Mouse (Mus musculus): ENCODE measurements around the gene Rnf17. TPM values are rescaled to one million over a fixed set of nuclear protein-coding genes. Genes with fewer than 3 reads are reported as not detected.
A peak's percentile ranks its signal among the peaks of the same experiment; 100 is the strongest.

Rnf17 gene
- 46.4 and 49.8 TPM in 2 replicates for total RNA-seq (2012; rRNA removed)
- polyA plus RNA-seq (2012; ENCODE audit: insufficient read depth in 1 of 2, insufficient read length in 2 of 2, low read depth in 1 of 2, low replicate concordance in 2 of 2, missing spikeins in 1 of 2): 100 to 1,000 TPM in 1 of 2 experiments, 10 to 100 TPM in 1; 37.0 to 183 TPM

DNA sequence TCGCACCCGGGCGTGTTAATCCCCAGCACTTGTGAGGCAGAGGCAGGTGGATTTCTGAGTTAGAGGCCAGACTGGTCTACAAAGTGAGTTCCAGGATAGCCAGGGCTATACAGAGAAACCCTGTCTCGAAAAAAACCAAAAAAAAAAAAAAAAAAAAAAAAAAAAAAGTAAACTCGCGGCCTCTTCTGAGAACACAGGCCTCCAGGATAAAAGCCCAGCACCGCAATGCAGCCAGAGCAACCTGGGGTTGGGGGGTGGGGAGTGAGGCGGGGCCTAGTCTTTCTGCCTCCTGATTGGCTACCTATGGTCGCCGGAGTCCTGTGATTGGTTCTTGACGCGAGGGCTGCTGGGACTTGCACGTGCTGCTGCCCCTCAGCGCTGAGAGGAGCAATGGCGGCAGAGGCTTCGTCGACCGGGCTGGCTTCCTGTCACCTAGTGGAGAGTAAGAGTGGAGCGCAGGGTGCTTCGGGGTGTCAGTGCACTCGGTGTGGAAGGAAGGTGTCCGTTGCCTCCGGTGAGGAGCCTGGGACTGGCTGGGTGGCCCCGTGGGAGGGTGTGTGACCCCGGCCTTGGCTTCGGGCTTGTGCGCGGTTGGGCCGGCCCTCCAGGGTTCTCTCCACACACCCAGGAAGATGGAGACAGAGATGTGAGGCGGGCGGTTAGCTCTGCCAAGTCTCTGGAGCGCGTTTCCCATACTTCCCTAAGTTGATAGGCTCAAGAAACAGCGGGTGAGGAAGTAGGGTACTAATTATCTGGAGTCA, at the start of gene Rnf17:
Gene Rnf17 (plus strand): TSS at position 271 of the 761 bp plus-strand sequence.
- H3K9ac ChIP-seq (ENCODE audit: control insufficient read depth, low read depth, low read length, poor library complexity, severe bottlenecking): peak within 1 kb of the TSS; percentile 70
- H3K4me3 ChIP-seq (ENCODE audit: control insufficient read depth in 1 of 2, insufficient read depth in 1 of 2, low read depth in 2 of 2, low read length in 2 of 2): peak within 1 kb of the TSS; percentile 75 to 78
- TF ChIP-seq RCOR1 (IDR thresholded peaks at IDR 0.05; ENCODE audit: low read depth, low read length) (no peak; the same call in 1 of the 2 replicates), NELFE (IDR thresholded peaks at IDR 0.05; ENCODE audit: low read depth, low read length) (peak; percentile 81), EP300 (IDR thresholded peaks at IDR 0.05; ENCODE audit: low read depth in 1 of 2, low read length in 2 of 2) (peak in 1 of 2 experiments; percentile 56; a peak in 2 of 4 replicates), MEF2A (IDR thresholded peaks at IDR 0.05; ENCODE audit: extremely low read depth, insufficient replicate concordance, low read depth, low read length, poor library complexity, severe bottlenecking) (no peak), TCF12 (IDR thresholded peaks at IDR 0.05; ENCODE audit: low read depth, low read length) (no peak), RAD21 (IDR thresholded peaks at IDR 0.05; ENCODE audit: low read depth, low read length) (no peak), GABPA (IDR thresholded peaks at IDR 0.05; ENCODE audit: low read depth, low read length) (no peak), JUND (IDR thresholded peaks at IDR 0.05; ENCODE audit: low read depth, low read length) (no peak), ZNF384 (IDR thresholded peaks at IDR 0.05; ENCODE audit: low read depth, low read length) (peak; percentile 89), UBTF (IDR thresholded peaks at IDR 0.05; ENCODE audit: borderline replicate concordance, insufficient read depth, low read depth, low read length) (0 out of 2 replicates have a peak, but pooled peaks have one; percentile 63), ZKSCAN1 (IDR thresholded peaks at IDR 0.05; ENCODE audit: low read depth, low read length) (no peak; the same call in 1 of the 2 replicates), SIN3A (IDR thresholded peaks at IDR 0.05; ENCODE audit: low read length) (peak; percentile 68; the same call in 1 of the 2 replicates), ZMIZ1 (IDR thresholded peaks at IDR 0.05; ENCODE audit: low read depth, low read length) (no peak; the same call in 1 of the 2 replicates), MAZ (IDR thresholded peaks at IDR 0.05; ENCODE audit: low read depth, low read length) (no peak; the same call in 1 of the 2 replicates), MYB (IDR thresholded peaks at IDR 0.05; ENCODE audit: low read depth, low read length) (no peak), TBP (IDR thresholded peaks at IDR 0.05; ENCODE audit: low read depth, low read length) (peak; percentile 64; the same call in 1 of the 2 replicates), ELF1 (IDR thresholded peaks at IDR 0.05; ENCODE audit: low read depth, low read length) (peak; percentile 35; the same call in 1 of the 2 replicates), NRF1 (IDR thresholded peaks at IDR 0.05; ENCODE audit: insufficient read depth, low read depth, low read length, poor library complexity, severe bottlenecking) (0 out of 2 replicates have a peak, but pooled peaks have one; percentile 14), USF2 (IDR thresholded peaks at IDR 0.05; ENCODE audit: borderline replicate concordance in 1 of 2, insufficient read depth in 1 of 2, low read depth in 1 of 2, low read length in 2 of 2) (no peak), ZC3H11A (IDR thresholded peaks at IDR 0.05; ENCODE audit: low read depth, low read length) (no peak), MYC (IDR thresholded peaks at IDR 0.05; ENCODE audit: low read depth, low read length) (peak; percentile 86), CHD1 (IDR thresholded peaks at IDR 0.05; ENCODE audit: low read depth, low read length) (no peak), POLR2AphosphoS2 (IDR thresholded peaks at IDR 0.05; ENCODE audit: low read length) (peak; percentile 71; the same call in 1 of the 2 replicates), MAFK (IDR thresholded peaks at IDR 0.05; ENCODE audit: borderline replicate concordance, low read depth, low read length) (no peak), KAT2A (conservative IDR thresholded peaks at IDR 0.05; ENCODE audit: low read depth, low read length) (0 out of 2 replicates have a peak, but pooled peaks have one; percentile 14), E2F4 (IDR thresholded peaks at IDR 0.05; ENCODE audit: borderline replicate concordance, low read depth, low read length) (no peak), TAL1 (IDR thresholded peaks at IDR 0.05; ENCODE audit: low read length) (no peak), SMC3 (IDR thresholded peaks at IDR 0.05; ENCODE audit: low read depth, low read length) (no peak), POLR2A (IDR thresholded peaks at IDR 0.05; ENCODE audit: control insufficient read depth in 1 of 2, insufficient read depth in 1 of 2, low read depth in 1 of 2, low read length in 2 of 2, poor library complexity in 1 of 2) (peak; percentile 82 to 84), MXI1 (IDR thresholded peaks at IDR 0.05; ENCODE audit: low read depth, low read length) (peak; percentile 86), MAX (IDR thresholded peaks at IDR 0.05; ENCODE audit: low read length) (peak; percentile 97), ETS1 (IDR thresholded peaks at IDR 0.05; ENCODE audit: low read depth, low read length) (no peak), HCFC1 (IDR thresholded peaks at IDR 0.05; ENCODE audit: low read depth, low read length) (peak; percentile 71; the same call in 1 of the 2 replicates), GATA1 (IDR thresholded peaks at IDR 0.05; ENCODE audit: low read depth, low read length) (0 out of 2 replicates have a peak, but pooled peaks have one; percentile 18)

More for the DNA sequence above, at the start of gene Rnf17:
- DNase-seq (ENCODE audit: low read depth, low spot score): peak; percentile 97
- H3K36me3 ChIP-seq (ENCODE audit: control insufficient read depth in 1 of 2, insufficient read depth in 2 of 2, low read length in 2 of 2): peaks cover 13 to 18% of the 10 kb centered on the region in 2 experiments
- H3K27me3 ChIP-seq (ENCODE audit: control insufficient read depth in 1 of 2, insufficient read depth in 2 of 2, low read length in 2 of 2): no peaks in the 10 kb centered on the region
- peaks cover 14% of the 10 kb centered on the region for H3K79me2 ChIP-seq (ENCODE audit: control insufficient read depth, insufficient read depth, low read length, poor library complexity)
- no peaks in the 10 kb centered on the region; a peak in 1 of 4 replicates for H3K4me1 ChIP-seq (ENCODE audit: control insufficient read depth in 1 of 2, insufficient read depth in 2 of 2, low read length in 2 of 2)
- no peaks in the 10 kb centered on the region for H3K9me3 ChIP-seq (replicated peaks; ENCODE audit: insufficient read depth, low read length)
- peak within 1 kb of the TSS; percentile 71 for H3K27ac ChIP-seq (ENCODE audit: control insufficient read depth, low read depth, low read length)
